Mouse (Mus musculus) granulocyte monocyte progenitor cell, adult 5-6 weeks (primary cell): ENCODE measurements around the gene Maged1. TPM values are rescaled to one million over a fixed set of nuclear protein-coding genes. Genes with fewer than 3 reads are reported as not detected.

ENCODE experiments used
- ATAC-seq: replicated peaks from 2 replicates; pipeline ENCODE4 v1.8.0; 2016; ENCODE audit warnings: mild to moderate bottlenecking, moderate TSS enrichment, inconsistent platforms; ENCODE audit not compliant: poor library complexity, severe bottlenecking
- total RNA-seq, 2 experiments: library from RNA; stranded (forward) in 1 of 2; stranded (reverse) in 1 of 2; fragments of 200-712, 200-1000 nt in 1 of 2; fragments of >200 nt in 1 of 2; fragmentation: Nextera tagmentation in 1 of 2; gene quantifications; 2 replicates each; pipeline ENCODE4 v1.2.3; 2014 to 2017

The Maged1 gene
- total RNA-seq (2014; fragmentation: Nextera tagmentation) (4.0 and 8.1 TPM in 2 replicates), total RNA-seq (2017) (5.4 TPM in 2 replicates)

GRCm38 (mm10) chrX:94541918-94542355, at the start of gene Maged1:
TSS of gene Maged1 (minus strand) at chrX:94542143.
- peak; percentile 81 for ATAC-seq

GRCm38 (mm10) chrX:94580251-94580650, 38.3 kb upstream of the Maged1 start:
- no peak for ATAC-seq

- ATAC-seq, result no peak
These were observed 22.8 kb upstream of the Maged1 start for GRCm38 (mm10) chrX:94564694-94565093.

GRCm38 (mm10) chrX:94562392-94562791, 20.4 kb upstream of the Maged1 start:
- no peak for ATAC-seq

GRCm38 (mm10) chrX:94548227-94548626, 6.3 kb upstream of the Maged1 start:
- ATAC-seq, result peak; percentile 88

- 0 out of 2 replicates have a peak, but pooled peaks have one; percentile 31 for ATAC-seq
These were observed 4.0 kb upstream of the Maged1 start for GRCm38 (mm10) chrX:94545941-94546340.

GRCm38 (mm10) chrX:94544923-94545322, 3.0 kb upstream of the Maged1 start:
- no peak for ATAC-seq

GRCm38 (mm10) chrX:94542536-94542935, 593 bp upstream of the Maged1 start:
- no peak for ATAC-seq

GRCm38 (mm10) chrX:94541206-94541605, 737 bp downstream of the Maged1 start:
- no peak for ATAC-seq

GRCm38 (mm10) chrX:94540341-94541201, 1.4 kb downstream of the Maged1 start:
- peak; percentile 28 for ATAC-seq

GRCm38 (mm10) chrX:94534346-94534745, 7.6 kb downstream of the Maged1 start:
- ATAC-seq, result no peak

- ATAC-seq, result no peak
These were observed 11.6 kb downstream of the Maged1 start for GRCm38 (mm10) chrX:94530301-94530700.

GRCm38 (mm10) chrX:94522166-94522565, 19.8 kb downstream of the Maged1 start:
- no peak for ATAC-seq

GRCm38 (mm10) chrX:94508442-94508819, 33.5 kb downstream of the Maged1 start:
- ATAC-seq, result no peak

- peak; percentile 42; the same call in 1 of the 2 replicates for ATAC-seq
These were observed 34.1 kb downstream of the Maged1 start for GRCm38 (mm10) chrX:94507698-94508441.

- no peak for ATAC-seq
These were observed 55.7 kb downstream of the Maged1 start for GRCm38 (mm10) chrX:94486001-94486792.
